Mouse (Mus musculus) testis, postnatal 10 days (tissue): Measurements from ENCODE around the gene Serpinc1.
"Not testable (repeated sequence)": the region's sequence is repeated elsewhere in the genome, so short reads cannot be mapped to it uniquely, and the experiment has no call there.

Source experiments
- DNase-seq: peaks from one replicate; pipeline ENCODE4 v3.0.0; 2021; ENCODE audit warnings: low spot score

Serpinc1 gene

DNA sequence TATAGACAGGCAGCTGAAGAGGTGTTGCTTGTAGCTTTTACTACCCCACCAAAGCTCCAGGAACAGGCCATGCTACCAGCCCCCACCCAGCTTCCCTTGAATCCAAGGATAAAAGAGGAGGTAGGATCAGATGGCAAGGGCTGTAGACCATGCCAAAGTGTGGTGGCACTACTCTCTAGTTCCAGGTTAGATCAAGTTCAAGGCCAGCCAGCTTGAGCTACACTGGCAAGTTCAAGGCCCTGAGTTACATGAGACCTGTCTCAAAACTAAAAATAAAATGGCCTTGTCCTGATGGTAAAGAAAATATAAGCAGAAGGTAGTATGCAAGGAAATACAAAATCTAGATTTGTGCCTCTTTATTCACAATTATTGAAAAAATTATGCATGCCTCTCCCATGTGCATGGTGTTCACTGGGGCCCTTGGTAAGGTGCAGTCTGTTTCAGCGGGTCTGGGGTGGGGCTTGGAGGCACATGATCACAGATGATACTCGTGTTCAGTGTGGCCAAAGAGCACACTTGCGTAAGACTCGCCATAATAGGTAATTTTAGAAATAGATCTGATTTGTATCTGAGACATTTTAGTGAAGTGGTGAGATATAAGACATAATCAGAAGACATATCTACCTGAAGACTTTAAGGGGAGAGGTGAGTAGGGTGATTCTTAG, at the start of gene Serpinc1:
Gene Serpinc1 (plus strand): TSS at position 515 of the 665 bp plus-strand sequence.
- DNase-seq, result no peak

DNA sequence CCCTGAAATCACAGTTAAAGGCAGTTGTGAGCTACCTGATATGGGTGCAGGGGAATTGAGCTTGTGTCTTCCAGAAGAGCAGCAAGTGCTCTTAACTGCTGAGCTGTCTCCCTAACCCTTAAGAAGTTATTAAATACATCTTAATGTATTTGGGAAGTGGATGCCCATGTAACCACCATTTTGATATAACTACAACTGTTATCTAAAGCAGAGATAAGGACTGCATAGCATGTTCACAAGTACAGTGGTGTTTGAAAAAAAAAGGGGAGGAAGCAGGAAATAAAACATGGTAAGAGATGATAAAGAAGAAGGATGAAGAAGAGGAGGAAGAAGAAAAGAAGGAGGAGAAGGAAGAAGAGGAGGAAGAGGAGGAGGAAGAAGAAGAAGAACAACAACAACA, 47.1 kb upstream of the Serpinc1 start:
- no peak for DNase-seq

- no peak for DNase-seq
These were observed 44.4 kb upstream of the Serpinc1 start for GRCm38 (mm10) chr1:160933896-160934482.

- DNase-seq, result no peak
These were observed 42.8 kb upstream of the Serpinc1 start for GRCm38 (mm10) chr1:160935551-160935950.

DNA sequence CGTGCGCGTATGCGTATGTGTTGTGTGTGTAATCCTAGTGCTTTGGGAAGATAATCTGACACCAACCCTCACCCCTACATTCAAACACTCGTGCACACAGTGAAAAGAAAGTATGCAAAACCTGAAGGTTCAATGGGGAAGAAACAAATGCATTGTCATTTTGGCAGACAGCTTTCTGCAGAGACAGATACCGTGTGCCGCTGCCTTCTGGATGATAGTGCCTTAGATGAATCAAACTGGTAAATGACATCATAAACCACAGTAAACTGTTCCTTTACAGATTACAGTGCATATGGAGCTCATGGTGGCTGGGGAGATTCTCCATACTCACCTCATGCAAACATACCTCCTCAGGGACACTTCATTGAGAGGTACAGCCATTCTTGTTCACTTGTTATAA, 15.2 kb upstream of the Serpinc1 start:
- DNase-seq, result no peak

GRCm38 (mm10) chr1:160967268-160967667, 11.1 kb upstream of the Serpinc1 start:
- DNase-seq, result no peak

GRCm38 (mm10) chr1:160968643-160969042, 9.7 kb upstream of the Serpinc1 start:
- DNase-seq, result no peak

DNA sequence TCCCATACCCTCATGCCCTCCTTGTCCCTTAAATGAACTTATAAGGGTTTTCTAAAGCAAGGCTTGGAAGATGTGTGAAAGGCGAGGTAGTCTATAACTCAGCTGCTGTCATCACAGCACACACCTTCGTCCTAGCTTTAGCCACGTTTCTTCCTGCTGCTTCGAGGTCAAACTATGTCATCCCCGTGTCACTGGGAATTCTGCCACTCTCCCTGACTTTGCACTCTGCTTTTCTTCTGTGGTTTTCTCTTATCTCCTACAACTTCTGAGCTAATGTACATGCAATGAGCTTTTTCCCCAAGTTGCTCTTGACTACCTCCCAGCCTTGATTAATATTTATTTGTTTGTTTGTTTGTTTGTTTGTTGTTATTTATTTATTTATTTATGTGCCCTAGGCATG, 1.6 kb downstream of the Serpinc1 start:
- no peak for DNase-seq

GRCm38 (mm10) chr1:160980537-160981234, 2.3 kb downstream of the Serpinc1 start:
- DNase-seq, result no peak

- DNase-seq, result no peak
These were observed 3.0 kb downstream of the Serpinc1 start for GRCm38 (mm10) chr1:160981337-160981736.

DNA sequence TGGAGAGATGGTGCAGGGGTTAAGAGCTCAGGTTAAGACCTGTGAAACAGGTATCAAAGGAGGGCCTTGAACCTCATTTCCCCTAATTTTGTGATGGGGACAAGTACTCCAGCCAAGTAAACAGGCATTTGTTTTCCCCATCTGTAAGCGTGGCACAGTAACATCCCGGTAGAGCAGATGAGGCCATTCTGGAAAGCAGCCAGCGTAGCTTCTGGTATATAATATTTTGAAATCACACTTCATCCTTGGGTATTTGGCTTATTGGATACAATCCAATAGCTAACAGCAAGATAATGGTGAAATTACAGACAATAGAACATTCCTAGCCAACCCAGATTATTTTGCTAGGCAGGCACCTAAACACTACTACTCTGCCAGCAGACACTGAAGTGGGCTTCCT, 4.5 kb downstream of the Serpinc1 start:
- no peak for DNase-seq

- DNase-seq, result not testable (repeated sequence)
These were observed 6.3 kb downstream of the Serpinc1 start for GRCm38 (mm10) chr1:160984731-160985130.

DNA sequence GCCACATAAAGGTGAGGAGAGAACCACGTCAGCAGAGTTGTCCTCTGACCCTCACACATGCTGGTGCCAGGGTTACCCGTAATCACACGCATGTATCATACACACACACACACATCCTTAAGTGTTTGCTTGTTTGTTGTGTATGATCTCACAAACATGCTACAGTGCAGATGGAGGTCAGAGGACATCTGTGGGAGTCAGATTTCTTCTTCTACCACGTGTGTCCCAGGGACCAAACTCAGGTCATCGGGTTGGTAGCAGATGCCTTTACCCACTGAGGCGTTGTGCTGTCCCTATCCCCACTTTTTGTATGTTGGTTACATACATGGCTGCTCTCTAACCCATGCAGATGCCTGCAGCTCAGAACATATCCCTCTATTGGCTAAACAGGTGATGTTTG, 7.1 kb downstream of the Serpinc1 start:
- no peak for DNase-seq

- DNase-seq, result no peak
These were observed 8.7 kb downstream of the Serpinc1 start for GRCm38 (mm10) chr1:160986881-160987635.

DNA sequence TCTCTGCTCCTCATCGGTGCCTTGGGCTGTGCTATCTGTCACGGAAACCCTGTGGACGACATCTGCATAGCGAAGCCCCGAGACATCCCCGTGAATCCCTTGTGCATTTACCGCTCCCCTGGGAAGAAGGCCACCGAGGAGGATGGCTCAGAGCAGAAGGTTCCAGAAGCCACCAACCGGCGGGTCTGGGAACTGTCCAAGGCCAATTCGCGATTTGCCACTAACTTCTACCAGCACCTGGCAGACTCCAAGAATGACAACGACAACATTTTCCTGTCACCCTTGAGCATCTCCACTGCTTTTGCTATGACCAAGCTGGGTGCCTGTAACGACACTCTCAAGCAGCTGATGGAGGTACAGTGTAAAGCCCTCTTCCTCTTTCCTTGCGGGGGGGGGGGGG, 11.0 kb downstream of the Serpinc1 start:
- DNase-seq, result no peak

- no peak for DNase-seq
These were observed 15.5 kb downstream of the Serpinc1 start for GRCm38 (mm10) chr1:160993851-160994250.

DNA sequence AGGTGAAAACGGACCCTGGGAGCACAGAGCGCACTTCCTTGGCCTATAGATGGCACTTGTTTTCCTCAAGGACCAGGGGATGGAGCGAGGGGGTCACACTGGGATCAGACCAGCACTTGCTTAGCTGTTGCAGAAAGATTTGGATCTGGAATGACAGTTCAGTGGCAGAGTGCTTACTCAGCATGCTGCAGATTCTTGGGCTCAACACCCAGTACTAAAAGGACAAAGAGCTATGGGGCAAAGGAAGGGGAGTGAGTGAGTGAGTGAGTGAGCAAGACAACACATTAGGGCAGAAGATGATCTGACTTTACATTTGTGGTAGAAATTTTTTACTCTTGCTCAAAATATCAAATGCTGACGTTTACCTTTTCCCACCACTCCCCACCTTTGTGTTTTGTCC, 26.6 kb downstream of the Serpinc1 start:
- no peak for DNase-seq

GRCm38 (mm10) chr1:161005526-161005925, 27.1 kb downstream of the Serpinc1 start:
- no peak for DNase-seq

DNA sequence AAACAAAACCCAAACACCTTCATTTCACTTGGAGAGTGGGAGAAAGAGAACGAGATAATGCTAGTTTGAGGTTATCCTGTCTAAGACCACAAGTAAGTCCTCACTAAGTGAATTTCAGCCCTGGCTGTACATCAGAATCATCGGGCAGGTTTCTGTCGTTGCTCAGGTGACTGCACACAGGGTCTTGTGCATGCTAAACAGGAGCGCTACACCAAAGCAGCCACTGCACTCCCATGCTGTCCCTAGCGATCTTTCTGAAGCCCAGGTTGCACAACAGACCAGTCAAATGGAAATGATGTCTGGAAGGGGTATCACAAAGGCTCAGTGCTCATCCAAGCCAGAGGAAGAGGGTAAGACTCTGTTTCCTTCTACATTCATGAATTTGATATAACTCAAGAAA, 28.1 kb downstream of the Serpinc1 start:
- no peak for DNase-seq

GRCm38 (mm10) chr1:161008038-161008437, 29.7 kb downstream of the Serpinc1 start:
- no peak for DNase-seq

DNA sequence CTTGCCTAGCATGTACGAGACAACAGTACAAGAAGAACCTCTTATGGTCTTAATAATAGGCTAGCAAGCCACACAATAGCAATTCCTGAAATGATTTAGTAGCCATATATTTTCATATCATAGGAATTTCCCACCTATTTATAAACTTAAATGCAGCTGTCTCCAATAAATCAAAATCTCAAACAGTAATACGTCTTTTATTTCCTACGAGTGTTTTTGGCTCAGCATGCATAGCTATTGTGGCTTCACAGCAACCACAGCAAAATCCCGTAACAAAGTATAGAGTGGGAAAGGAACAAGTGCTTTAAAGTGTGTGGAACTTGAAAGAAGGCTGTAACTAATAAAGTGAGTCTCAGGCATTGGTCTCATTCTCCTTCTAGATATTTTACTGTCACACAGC, 32.1 kb downstream of the Serpinc1 start:
- no peak for DNase-seq

- DNase-seq, result no peak
These were observed 38.0 kb downstream of the Serpinc1 start for GRCm38 (mm10) chr1:161016378-161016777.

DNA sequence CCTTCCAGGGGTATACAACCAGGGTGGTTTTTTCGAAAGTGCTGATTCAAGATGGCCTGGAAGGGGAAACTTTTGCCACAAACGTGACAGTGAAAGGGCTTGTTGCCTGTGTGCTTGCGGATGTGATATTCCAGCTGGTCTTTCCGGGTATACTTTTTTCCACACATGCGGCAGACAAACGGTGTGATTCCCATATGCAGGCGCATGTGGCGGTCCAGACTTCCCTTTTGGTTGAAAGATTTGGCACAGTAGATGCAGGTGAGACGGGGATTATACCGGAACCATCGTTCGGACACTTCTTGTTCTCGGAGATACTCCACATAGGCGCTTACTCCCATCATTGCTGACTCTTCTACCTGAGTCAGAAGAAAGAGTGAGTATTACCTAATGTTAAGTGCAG, 41.7 kb downstream of the Serpinc1 start:
- DNase-seq, result no peak
